Mouse (Mus musculus) neural tube, embryonic 14.5 days (tissue): Measurements from ENCODE around the gene Ifit3. TPM values are rescaled to one million over a fixed set of nuclear protein-coding genes. Genes with fewer than 3 reads are reported as not detected.
"Not testable (repeated sequence)": the region's sequence is repeated elsewhere in the genome, so short reads cannot be mapped to it uniquely, and the experiment has no call there.

Experiments used
- ATAC-seq: fragments of 200-750 bp; cut with Nextera tagmentation; 2 replicates; pipeline ENCODE4 v1.8.0; 2017; ENCODE audit warnings: low read depth, mild to moderate bottlenecking, moderate TSS enrichment, moderate library complexity
- H3K27ac ChIP-seq: fragments of 300-500 bp; sonication (generic); 2 replicates; pipeline ENCODE4 v1.5.1; 2014; ENCODE audit warnings: low read depth, mild to moderate bottlenecking, control low read depth, low read length, moderate library complexity, mixed read lengths
- H3K27me3 ChIP-seq: fragments of 300-500 bp; sonication (generic); 2 replicates; pipeline ENCODE4 v1.6.1; 2014; ENCODE audit warnings: low read length; ENCODE audit not compliant: control insufficient read depth, insufficient read depth
- H3K36me3 ChIP-seq: fragments of 300-500 bp; sonication (generic); 2 replicates; pipeline ENCODE4 v1.6.1; 2014; ENCODE audit warnings: low read length, mixed read lengths; ENCODE audit not compliant: control insufficient read depth, insufficient read depth
- H3K4me1 ChIP-seq: fragments of 300-500 bp; sonication (generic); 2 replicates; pipeline ENCODE4 v1.6.1; 2014; ENCODE audit warnings: low read length; ENCODE audit not compliant: control insufficient read depth, insufficient read depth
- H3K4me2 ChIP-seq: fragments of 300-500 bp; sonication (generic); 2 replicates; pipeline ENCODE4 v1.6.1; 2014; ENCODE audit warnings: mild to moderate bottlenecking, low read depth, low read length, control low read depth
- H3K4me3 ChIP-seq: fragments of 300-500 bp; sonication (generic); 2 replicates; pipeline ENCODE4 v1.5.1; 2014; ENCODE audit warnings: low read depth, low read length, control low read depth, mixed read lengths
- H3K9ac ChIP-seq: fragments of 300-500 bp; sonication (generic); replicated peaks from 2 replicates; pipeline ENCODE4 v1.6.1; 2014; ENCODE audit warnings: low read depth, mild to moderate bottlenecking, control low read depth, low read length, mixed read lengths
- H3K9me3 ChIP-seq: fragments of 300-500 bp; sonication (generic); 2 replicates; pipeline ENCODE4 v1.6.1; 2016; ENCODE audit warnings: low read length; ENCODE audit not compliant: control insufficient read depth
- WGBS: fragments of 180-500 bp; shearing (Covaris S2); extraction: QIAGEN DNeasy Blood & Tissue Kit; methylation state at CpG from one replicate; pipeline ENCODE4 v1.1.7; 2014; 5-methylcytosine and 5-hydroxymethylcytosine counted together
- polyA plus RNA-seq: library from polyadenylated mRNA; unstranded; fragments of >200 nt; fragmentation: Nextera tagmentation; extraction: Ambion mirVana; gene quantifications from 2 replicates; pipeline ENCODE4 v1.2.1, GENCODE M21; 2014

Ifit3 gene
- polyA plus RNA-seq, 1 experiment from 2014 or later = 0.20 TPM

DNA sequence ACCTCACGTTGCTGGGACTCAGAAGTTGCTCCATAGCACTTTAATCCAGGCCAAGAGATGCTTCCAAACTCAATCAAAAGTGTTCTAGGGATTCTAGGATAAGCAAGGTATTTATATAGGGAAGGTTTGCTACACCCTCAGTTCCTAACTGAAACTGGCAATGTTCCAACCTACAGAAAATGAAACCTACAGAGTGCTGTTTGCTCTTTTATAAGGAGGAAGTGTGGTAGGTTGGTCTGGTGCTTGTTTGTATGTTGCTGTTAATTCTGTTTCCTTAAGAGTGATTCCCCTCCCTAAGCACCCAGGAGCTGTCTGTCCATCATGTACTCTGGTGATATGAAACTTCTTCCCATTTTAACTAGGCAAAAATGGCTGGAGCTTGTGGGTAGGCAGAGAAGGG, 18.6 kb downstream of the Ifit3 start, which contains the start of gene Ifit1bl1:
Gene Ifit1bl1, minus strand, starts transcription at position 69 of the 400 bp plus-strand sequence.
- H3K4me2 ChIP-seq, H3K27ac ChIP-seq, H3K4me3 ChIP-seq, H3K9ac ChIP-seq, H3K4me1 ChIP-seq, H3K9me3 ChIP-seq, H3K27me3 ChIP-seq, H3K36me3 ChIP-seq, ATAC-seq: not testable (repeated sequence)
- WGBS = 57% methylated on average over 1 of the region's 1 CpGs

- 94% methylated on average over 3 of the region's 3 CpGs for WGBS
- H3K27me3 ChIP-seq = no peaks in the 10 kb centered on the region
- H3K27ac ChIP-seq = no peak overlapping the region
- ATAC-seq = no peak
- no peak overlapping the region for H3K4me3 ChIP-seq
- H3K4me1 ChIP-seq = no peaks in the 10 kb centered on the region
- H3K9ac ChIP-seq = no peak overlapping the region
- no peaks in the 10 kb centered on the region for H3K36me3 ChIP-seq
- no peaks in the 10 kb centered on the region for H3K9me3 ChIP-seq
- H3K4me2 ChIP-seq = no peak overlapping the region
These were observed 22.1 kb downstream of the Ifit3 start for GRCm38 (mm10) chr19:34605472-34605871.

- WGBS = 64% methylated on average over 4 of the region's 4 CpGs
- H3K36me3 ChIP-seq, H3K4me3 ChIP-seq, H3K4me2 ChIP-seq, H3K9ac ChIP-seq, H3K9me3 ChIP-seq, H3K27ac ChIP-seq, H3K4me1 ChIP-seq, H3K27me3 ChIP-seq: not testable (repeated sequence)
- peak; percentile 75 for ATAC-seq
These were observed 24.1 kb downstream of the Ifit3 start, which contains the start of gene Ifit3b for GRCm38 (mm10) chr19:34607237-34608051. Gene Ifit3b, plus strand, starts transcription at chr19:34607970.

DNA sequence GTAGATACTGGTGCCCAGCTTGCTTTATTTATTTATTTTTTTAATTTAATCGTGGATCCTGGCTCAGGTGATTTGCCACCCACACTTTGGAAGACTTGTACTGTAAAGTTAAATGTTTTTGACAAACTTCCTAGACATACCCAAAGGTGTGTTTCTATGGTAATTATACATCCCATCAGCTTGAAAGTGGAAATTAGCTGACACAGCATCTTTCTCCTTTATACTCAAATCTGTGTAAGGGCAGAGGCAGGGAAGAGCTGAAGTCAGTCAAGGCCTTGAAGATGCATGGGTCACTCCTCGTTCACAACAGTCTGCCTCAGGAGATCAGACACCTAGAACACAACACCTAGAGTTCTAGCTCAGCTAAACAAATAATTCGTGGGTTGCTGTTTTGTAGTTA, 26.8 kb downstream of the Ifit3 start:
- ATAC-seq, H3K4me2 ChIP-seq, H3K9me3 ChIP-seq, H3K27me3 ChIP-seq, H3K4me3 ChIP-seq, H3K9ac ChIP-seq, H3K36me3 ChIP-seq, H3K27ac ChIP-seq, H3K4me1 ChIP-seq: not testable (repeated sequence)
- WGBS = 82% methylated on average over 3 of the region's 3 CpGs

- H3K4me1 ChIP-seq, ATAC-seq, H3K4me3 ChIP-seq, H3K27ac ChIP-seq, H3K9me3 ChIP-seq, H3K4me2 ChIP-seq, H3K27me3 ChIP-seq, H3K9ac ChIP-seq, H3K36me3 ChIP-seq: not testable (repeated sequence)
- 90% methylated on average over 4 of the region's 11 CpGs for WGBS
These were observed 29.1 kb downstream of the Ifit3 start for GRCm38 (mm10) chr19:34612243-34613001.

DNA sequence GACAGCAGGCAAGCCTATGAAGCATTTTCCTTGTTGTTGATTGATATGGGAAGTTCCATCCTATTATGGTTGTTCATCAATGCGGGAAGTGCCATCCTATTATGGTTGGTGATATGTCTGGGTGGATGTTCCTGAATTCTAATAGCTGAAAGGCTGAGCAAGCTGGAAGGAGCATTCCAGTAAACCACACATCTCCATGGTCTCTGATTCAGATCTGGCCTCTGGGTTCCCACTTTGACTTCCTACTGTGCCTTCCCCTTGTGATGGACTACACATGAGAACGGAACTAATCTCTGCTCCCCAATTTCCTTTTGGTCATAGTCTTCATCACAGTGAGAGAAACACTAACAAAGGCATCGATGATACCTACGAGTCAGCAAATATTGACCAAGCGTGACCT, 37.5 kb downstream of the Ifit3 start:
- Histone ChIP-seq H3K9ac (no peak overlapping the region), H3K4me2 (no peak overlapping the region), H3K4me1 (no peaks in the 10 kb centered on the region), H3K9me3 (no peaks in the 10 kb centered on the region), H3K27ac (no peak overlapping the region), H3K4me3 (no peak overlapping the region), H3K27me3 (no peaks in the 10 kb centered on the region), H3K36me3 (no peaks in the 10 kb centered on the region)
- 94% methylated on average over 5 of the region's 5 CpGs for WGBS
- ATAC-seq = no peak

DNA sequence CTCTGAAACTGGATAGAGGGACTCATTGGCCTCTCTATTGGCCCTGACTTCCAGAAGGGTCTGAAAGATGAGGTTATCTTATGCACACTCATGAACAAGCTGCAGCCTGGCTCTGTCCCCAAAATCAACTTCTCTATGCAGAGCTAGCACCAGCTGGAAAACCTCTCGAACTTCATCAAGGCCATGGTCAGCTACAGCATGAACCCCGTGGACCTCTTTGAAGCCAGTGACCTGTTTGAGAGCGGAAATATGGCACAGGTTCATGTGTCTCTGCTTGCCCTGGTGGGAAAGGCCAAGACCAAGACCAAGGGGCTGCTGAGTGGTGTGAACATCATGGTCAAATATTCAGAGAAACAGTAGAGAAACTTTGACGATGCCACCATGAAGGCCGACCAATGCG, 40.5 kb downstream of the Ifit3 start:
- H3K36me3 ChIP-seq = no peaks in the 10 kb centered on the region
- H3K27ac ChIP-seq = no peak overlapping the region
- no peak overlapping the region for H3K9ac ChIP-seq
- no peaks in the 10 kb centered on the region for H3K4me1 ChIP-seq
- ATAC-seq = no peak
- H3K9me3 ChIP-seq = no peaks in the 10 kb centered on the region
- no peak overlapping the region for H3K4me3 ChIP-seq
- H3K4me2 ChIP-seq = no peak overlapping the region
- WGBS = 95% methylated on average over 6 of the region's 6 CpGs
- no peaks in the 10 kb centered on the region for H3K27me3 ChIP-seq

DNA sequence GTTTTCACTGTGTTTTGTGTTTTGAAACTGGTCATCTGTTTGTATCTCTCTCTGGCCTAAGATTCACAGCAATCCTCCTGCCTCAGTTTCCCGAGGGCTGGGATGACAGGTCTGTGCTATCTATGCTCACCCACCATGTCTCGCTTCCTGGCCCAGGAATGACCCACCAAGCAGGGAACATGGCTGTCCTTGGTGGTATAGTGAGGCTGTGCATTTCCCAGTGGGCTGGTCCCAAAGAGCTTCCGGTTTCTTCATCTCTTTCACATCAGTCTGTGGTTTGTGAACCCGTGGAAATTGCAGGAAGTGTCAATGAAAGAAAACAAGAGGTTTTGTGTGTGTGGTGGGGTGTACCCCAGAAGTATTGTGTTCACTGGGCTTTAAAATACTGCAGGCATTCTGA, 41.3 kb downstream of the Ifit3 start:
- WGBS = 87% methylated on average over 4 of the region's 4 CpGs
- Histone ChIP-seq H3K4me3 (no peak overlapping the region), H3K4me2 (no peak overlapping the region), H3K9ac (no peak overlapping the region), H3K36me3 (no peaks in the 10 kb centered on the region), H3K27ac (no peak overlapping the region), H3K4me1 (no peaks in the 10 kb centered on the region), H3K27me3 (no peaks in the 10 kb centered on the region), H3K9me3 (no peaks in the 10 kb centered on the region)
- no peak for ATAC-seq

- 55% methylated on average over 2 of the region's 2 CpGs for WGBS
- Histone ChIP-seq H3K27ac (no peak overlapping the region), H3K4me1 (no peaks in the 10 kb centered on the region), H3K27me3 (no peaks in the 10 kb centered on the region), H3K9me3 (no peaks in the 10 kb centered on the region), H3K36me3 (no peaks in the 10 kb centered on the region), H3K9ac (no peak overlapping the region), H3K4me3 (no peak overlapping the region), H3K4me2 (no peak overlapping the region)
- no peak for ATAC-seq
These were observed 44.2 kb downstream of the Ifit3 start for GRCm38 (mm10) chr19:34627496-34627895.
